Mouse (Mus musculus) liver, embryonic 14.5 days (tissue): ENCODE measurements around the gene Fgfr2. TPM values are rescaled to one million over a fixed set of nuclear protein-coding genes. Genes with fewer than 3 reads are reported as not detected.
"Not testable (repeated sequence)": the region's sequence is repeated elsewhere in the genome, so short reads cannot be mapped to it uniquely, and the experiment has no call there.

Source experiments
- ATAC-seq: fragments of 200-750 bp; cut with Nextera tagmentation; 2 replicates; pipeline ENCODE4 v1.8.0; 2017; ENCODE audit warnings: moderate number of reproducible peaks, mild to moderate bottlenecking, moderate library complexity; ENCODE audit not compliant: insufficient read depth
- DNase-seq, 3 experiments: peaks; one replicate each; pipeline ENCODE4 v3.0.0-alpha.2; 2012 to 2013; ENCODE audit warnings: low read depth in 3 of 3, low spot score in 3 of 3
- H3K27ac ChIP-seq: fragments of 300-500 bp; sonication (generic); 2 replicates; pipeline ENCODE4 v1.5.1; 2014; ENCODE audit warnings: moderate library complexity, mild to moderate bottlenecking, control low read depth, inconsistent platforms
- H3K27me3 ChIP-seq: fragments of 300-500 bp; sonication (generic); 2 replicates; pipeline ENCODE4 v1.6.1; 2014; ENCODE audit warnings: mild to moderate bottlenecking, low read length, moderate library complexity; ENCODE audit not compliant: control insufficient read depth, insufficient read depth
- H3K36me3 ChIP-seq: fragments of 300-500 bp; sonication (generic); replicated peaks from 2 replicates; pipeline ENCODE4 v1.6.1; 2014; ENCODE audit warnings: low read depth; ENCODE audit not compliant: control insufficient read depth, insufficient read depth
- H3K4me1 ChIP-seq, 2 experiments: fragments of 200-500 bp in 1 of 2; fragments of 300-500 bp in 1 of 2; sonication (generic) in 1 of 2; replicated peaks; 2 replicates each; pipeline ENCODE4 v1.6.1; 2012 to 2014; ENCODE audit warnings: antibody characterized with exemption in 1 of 2, inconsistent platforms in 1 of 2, low read length in 1 of 2; ENCODE audit not compliant: control insufficient read depth in 2 of 2, insufficient read depth in 2 of 2
- H3K4me2 ChIP-seq: fragments of 300-500 bp; sonication (generic); 2 replicates; pipeline ENCODE4 v1.6.1; 2014; ENCODE audit warnings: low read depth, mild to moderate bottlenecking, control low read depth, moderate library complexity
- H3K4me3 ChIP-seq, 2 experiments: fragments of 200-500 bp in 1 of 2; fragments of 300-500 bp in 1 of 2; sonication (generic) in 1 of 2; 2 replicates each; pipeline ENCODE4 v1.5.1; 2012 to 2014; ENCODE audit warnings: low read depth in 2 of 2, low read length in 2 of 2, mild to moderate bottlenecking in 2 of 2, control low read depth in 1 of 2, inconsistent platforms in 1 of 2, moderate library complexity in 1 of 2; ENCODE audit not compliant: insufficient read depth in 1 of 2
- H3K9ac ChIP-seq: fragments of 300-500 bp; sonication (generic); replicated peaks from 2 replicates; pipeline ENCODE4 v1.6.1; 2014; ENCODE audit warnings: mild to moderate bottlenecking, control low read depth, moderate library complexity
- H3K9me3 ChIP-seq: fragments of 300-500 bp; sonication (generic); 2 replicates; pipeline ENCODE4 v1.6.1; 2016; ENCODE audit warnings: low read length, mixed read lengths; ENCODE audit not compliant: control insufficient read depth
- CTCF ChIP-seq: IDR thresholded peaks from 2 replicates; pipeline ENCODE4 v1.5.1; 2016; ENCODE audit warnings: antibody characterized with exemption, low read depth, control low read depth
- EP300 ChIP-seq: IDR thresholded peaks from 2 replicates; pipeline ENCODE4 v1.6.1; 2016; ENCODE audit warnings: antibody characterized with exemption, low read depth
- WGBS: fragments of 180-500 bp; shearing (Covaris S2); extraction: QIAGEN DNeasy Blood & Tissue Kit; methylation state at CpG from one replicate; pipeline ENCODE4 v1.1.7; 2014; ENCODE audit not compliant: insufficient replicate concordance; 5-methylcytosine and 5-hydroxymethylcytosine counted together
- polyA plus RNA-seq, 2 experiments: library from polyadenylated mRNA; depleted of rRNA in 1 of 2; stranded (reverse) in 1 of 2; unstranded in 1 of 2; fragments of >200 nt; fragmentation: Nextera tagmentation in 1 of 2; extraction: Ambion mirVana in 1 of 2; gene quantifications; 2 replicates each; pipeline versions ENCODE4 v1.2.1 to v1.2.3; 2012 to 2014

Gene Fgfr2
- polyA plus RNA-seq, 2 experiments = 7.9 to 8.8 TPM

DNA sequence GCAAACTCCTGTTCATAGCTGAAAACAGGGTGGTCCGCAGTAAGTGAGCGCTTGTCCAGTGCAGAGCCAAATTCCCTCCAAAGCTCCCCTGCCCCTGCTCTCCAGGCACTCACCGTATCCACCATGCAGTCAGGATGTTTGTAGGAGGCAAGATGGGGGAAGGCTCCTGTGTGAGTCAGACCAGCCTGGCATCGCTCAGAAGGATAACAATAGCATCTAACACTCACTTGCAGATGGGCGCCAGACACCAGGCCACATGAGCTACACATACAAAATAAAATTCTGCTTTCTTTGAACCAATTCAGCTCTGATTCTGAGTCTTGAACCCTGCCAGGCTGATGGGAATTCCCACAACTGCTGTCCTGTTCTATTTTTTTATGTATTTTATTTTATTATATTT, 2519.6 kb downstream of the Fgfr2 start:
- Histone ChIP-seq H3K4me3 (no peak overlapping the region), H3K27me3 (no peaks in the 10 kb centered on the region), H3K27ac (no peak overlapping the region), H3K4me1 (no peaks in the 10 kb centered on the region), H3K9me3 (no peaks in the 10 kb centered on the region), H3K9ac (no peak overlapping the region), H3K4me2 (no peak overlapping the region), H3K36me3 (no peaks in the 10 kb centered on the region)
- DNase-seq (no peak), ATAC-seq (no peak)
- WGBS = 61% methylated on average over 5 of the region's 5 CpGs
- TF ChIP-seq CTCF = no peak
- TF ChIP-seq EP300 = no peak

DNA sequence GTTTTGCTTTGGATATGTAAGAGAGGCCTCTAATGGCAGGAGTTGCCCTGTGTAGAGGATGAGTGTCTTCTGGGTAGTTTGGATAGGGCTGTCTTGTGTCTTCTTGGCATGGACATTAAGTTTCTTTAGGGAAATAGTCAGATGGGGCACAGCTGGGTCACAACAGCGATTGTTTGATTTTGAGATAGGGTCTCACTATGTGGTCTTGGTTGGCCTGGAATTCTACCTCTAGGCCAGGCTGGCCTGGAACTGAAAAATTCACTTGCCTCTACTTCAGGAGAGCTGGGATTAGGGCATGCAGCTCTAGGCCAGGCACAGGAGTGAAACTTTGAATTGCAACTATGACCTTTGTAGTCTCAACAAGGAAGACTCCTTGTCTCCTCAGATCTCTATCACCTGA, 2520.3 kb downstream of the Fgfr2 start:
- Histone ChIP-seq H3K36me3 (no peaks in the 10 kb centered on the region), H3K9me3 (no peaks in the 10 kb centered on the region), H3K27ac (no peak overlapping the region), H3K27me3 (no peaks in the 10 kb centered on the region), H3K9ac (no peak overlapping the region), H3K4me2 (no peak overlapping the region), H3K4me3 (no peak overlapping the region), H3K4me1 (no peaks in the 10 kb centered on the region)
- 60% methylated on average over 1 of the region's 1 CpGs for WGBS
- no peak for DNase-seq
- ATAC-seq = no peak
- TF ChIP-seq EP300 = no peak
- TF ChIP-seq CTCF = no peak

DNA sequence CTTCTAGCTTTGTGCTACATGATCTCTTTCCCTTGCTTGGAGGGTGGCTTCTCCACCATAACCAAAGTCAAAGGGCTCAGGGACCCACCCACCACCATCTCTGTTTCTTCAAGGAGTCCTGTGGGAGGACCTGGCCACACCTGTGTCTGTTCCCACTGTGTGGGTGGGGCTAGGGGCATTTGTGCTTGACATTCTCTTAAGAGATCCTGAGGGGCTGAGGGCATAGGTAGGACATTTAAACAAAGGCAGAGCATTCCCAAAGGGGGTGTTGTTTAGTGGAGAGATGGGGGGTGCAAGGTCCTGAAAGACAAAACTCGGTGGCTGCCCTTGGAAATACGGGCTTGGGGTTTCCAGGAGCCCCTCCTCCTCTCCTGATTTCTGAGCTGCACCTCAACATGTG, 2522.6 kb downstream of the Fgfr2 start:
- Histone ChIP-seq H3K4me2 (no peak overlapping the region), H3K9me3 (no peaks in the 10 kb centered on the region), H3K9ac (no peak overlapping the region), H3K4me1 (no peaks in the 10 kb centered on the region), H3K27ac (no peak overlapping the region), H3K36me3 (no peaks in the 10 kb centered on the region), H3K4me3 (no peak overlapping the region), H3K27me3 (no peaks in the 10 kb centered on the region)
- TF ChIP-seq EP300 = no peak
- no peak for TF ChIP-seq CTCF
- 56% methylated on average over 2 of the region's 2 CpGs for WGBS
- DNase-seq (no peak), ATAC-seq (no peak)

DNA sequence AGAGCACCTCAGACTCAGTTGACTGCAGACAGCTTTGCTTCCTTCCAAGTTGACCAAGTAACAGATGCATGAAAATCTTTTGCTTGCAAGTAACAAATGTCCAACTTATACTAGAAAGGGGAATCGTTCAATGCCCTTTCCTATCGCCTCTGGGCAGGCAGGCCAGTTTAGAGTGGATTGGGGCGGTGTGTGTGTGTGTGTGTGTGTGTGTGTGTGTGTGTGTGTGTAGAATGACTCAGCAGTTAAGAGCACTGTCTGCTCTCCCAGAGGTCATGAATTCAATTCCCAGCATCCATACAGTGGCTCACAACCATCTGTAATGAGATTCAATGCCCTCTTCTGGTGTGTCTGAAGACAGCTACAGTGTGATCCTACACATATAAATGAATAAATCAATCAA, 2523.1 kb downstream of the Fgfr2 start:
- H3K4me1 ChIP-seq = no peaks in the 10 kb centered on the region
- no peak overlapping the region for H3K27ac ChIP-seq
- 45% methylated on average over 3 of the region's 3 CpGs for WGBS
- no peaks in the 10 kb centered on the region for H3K9me3 ChIP-seq
- no peak overlapping the region for H3K9ac ChIP-seq
- no peaks in the 10 kb centered on the region for H3K27me3 ChIP-seq
- ATAC-seq (no peak), DNase-seq (no peak)
- TF ChIP-seq EP300 = no peak
- no peak for TF ChIP-seq CTCF
- H3K4me2 ChIP-seq = no peak overlapping the region
- H3K36me3 ChIP-seq = no peaks in the 10 kb centered on the region
- no peak overlapping the region for H3K4me3 ChIP-seq

DNA sequence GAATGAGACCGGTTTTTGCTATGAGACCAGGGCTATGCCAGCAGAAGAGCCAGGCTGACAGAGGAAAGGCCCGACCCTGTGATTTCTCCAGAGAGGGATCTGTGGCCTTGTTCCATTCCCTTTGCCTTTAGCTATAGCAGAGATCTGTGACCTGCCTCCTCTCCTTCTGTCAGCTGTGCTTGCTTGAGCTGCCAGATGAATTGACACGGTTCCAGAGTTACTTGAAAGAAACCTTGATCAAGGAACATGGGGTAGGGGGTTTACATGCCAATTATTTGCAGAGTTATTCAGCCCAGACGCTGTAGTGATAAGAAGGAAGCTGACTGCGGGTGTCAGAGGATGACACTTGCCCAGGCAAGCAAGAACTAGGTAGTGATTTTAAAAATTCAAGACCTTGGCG, 2525.6 kb downstream of the Fgfr2 start:
- TF ChIP-seq EP300 (no peak), CTCF (no peak)
- ATAC-seq (no peak), DNase-seq (no peak)
- H3K4me3 ChIP-seq = no peak overlapping the region
- 47% methylated on average over 6 of the region's 6 CpGs for WGBS
- no peaks in the 10 kb centered on the region for H3K27me3 ChIP-seq
- no peaks in the 10 kb centered on the region for H3K4me1 ChIP-seq
- no peak overlapping the region for H3K9ac ChIP-seq
- H3K27ac ChIP-seq = no peak overlapping the region
- H3K36me3 ChIP-seq = no peaks in the 10 kb centered on the region
- no peak overlapping the region for H3K4me2 ChIP-seq
- no peaks in the 10 kb centered on the region for H3K9me3 ChIP-seq

DNA sequence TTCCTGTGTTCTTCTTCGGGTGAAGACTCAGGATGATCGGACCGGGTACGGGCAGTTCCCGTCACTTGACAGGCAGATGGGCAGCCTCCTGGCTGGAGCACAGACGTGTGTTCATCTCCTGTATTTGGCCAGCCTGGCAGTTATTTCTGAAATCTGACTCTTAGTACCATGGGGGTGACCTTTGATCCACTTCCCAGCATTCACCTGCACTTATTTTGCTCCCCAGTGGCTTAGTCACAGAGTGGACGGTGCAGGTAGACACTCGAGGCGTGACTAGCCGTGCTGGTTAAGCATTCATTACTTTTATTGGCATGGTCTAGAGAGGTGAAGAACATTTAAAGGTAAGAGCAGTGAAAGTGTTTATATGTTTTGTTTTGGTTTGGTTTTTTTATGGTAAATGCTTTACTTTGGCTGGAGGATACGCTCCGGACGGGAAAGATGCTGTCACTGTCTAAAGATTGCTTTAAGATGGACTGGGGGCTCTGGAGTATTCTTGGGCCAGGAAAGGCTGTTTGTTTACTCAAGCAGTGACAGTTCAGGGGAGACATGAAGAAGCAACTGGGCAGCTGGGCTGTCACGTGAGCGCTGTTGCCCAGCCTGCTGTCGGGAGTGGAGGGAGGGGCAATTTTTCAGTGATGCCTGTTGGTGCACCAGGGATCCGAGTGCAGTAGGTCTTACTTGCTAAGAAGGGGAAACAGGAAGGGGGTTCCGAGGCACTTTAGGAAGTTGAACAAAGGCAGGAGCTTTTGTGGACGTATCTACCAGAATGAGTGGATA, 2526.9 kb downstream of the Fgfr2 start:
- DNase-seq, H3K36me3 ChIP-seq, H3K4me1 ChIP-seq, H3K27me3 ChIP-seq, H3K4me3 ChIP-seq, H3K4me2 ChIP-seq, H3K9ac ChIP-seq, H3K27ac ChIP-seq, H3K9me3 ChIP-seq: not testable (repeated sequence)
- ATAC-seq = peak; percentile 17; the same call in 1 of the 2 replicates
- WGBS = 32% methylated on average over 8 of the region's 19 CpGs

DNA sequence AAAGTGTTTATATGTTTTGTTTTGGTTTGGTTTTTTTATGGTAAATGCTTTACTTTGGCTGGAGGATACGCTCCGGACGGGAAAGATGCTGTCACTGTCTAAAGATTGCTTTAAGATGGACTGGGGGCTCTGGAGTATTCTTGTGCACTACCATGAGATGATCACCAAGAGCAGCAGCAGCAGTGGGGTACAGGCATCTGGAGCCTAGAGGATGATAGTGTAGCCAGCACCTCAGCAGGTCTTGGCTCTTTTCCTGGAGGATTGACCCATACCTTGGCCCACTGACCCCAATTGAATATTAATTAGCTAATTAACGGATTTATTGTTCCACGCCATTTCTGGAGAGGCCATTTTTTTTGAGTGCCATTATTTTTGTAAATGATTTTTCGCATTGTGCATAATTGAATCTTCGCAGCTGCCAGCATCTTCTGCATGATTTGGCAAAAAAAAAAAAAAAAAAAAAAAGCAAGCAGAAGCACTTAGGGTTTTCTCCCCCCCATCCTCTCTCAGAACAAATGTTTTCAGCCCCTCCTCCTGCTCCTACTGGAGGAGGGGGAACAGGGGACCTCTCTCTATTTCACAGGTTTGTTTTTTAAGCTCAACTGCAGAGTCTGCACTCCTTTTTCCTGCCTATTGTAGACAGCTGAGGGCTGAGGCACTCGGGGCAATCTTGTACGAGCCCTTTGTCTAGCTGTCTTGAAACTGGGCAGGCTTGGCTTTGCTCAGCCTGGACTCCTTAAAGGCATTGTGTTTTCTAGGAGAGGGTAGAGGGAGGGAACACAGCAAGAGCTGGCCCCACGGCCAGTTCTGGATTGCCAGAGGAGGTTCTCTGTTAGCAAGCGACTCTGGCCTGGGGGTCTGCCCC, 2529.5 kb downstream of the Fgfr2 start:
- not testable (repeated sequence) for H3K4me1 ChIP-seq, H3K36me3 ChIP-seq, H3K9me3 ChIP-seq, H3K27ac ChIP-seq, H3K9ac ChIP-seq, H3K4me3 ChIP-seq, H3K4me2 ChIP-seq, DNase-seq, H3K27me3 ChIP-seq
- WGBS = 68% methylated on average over 6 of the region's 11 CpGs
- 0 out of 2 replicates have a peak, but pooled peaks have one; percentile 16 for ATAC-seq
